In genomic region chr16:57473415-57474085, GRCm38 (mm10) we compare ENCODE assay signal across 17 mouse cellular contexts.
A peak's percentile ranks its signal among the peaks of the same experiment; 100 is the strongest.
DNase-seq lines count a peak whose midpoint lies in the region; ATAC-seq and TF ChIP-seq lines count a peak whose summit lies in the region.
"Had no signal": no experiment of that assay in that cellular context is flagged by ENCODE, and none has a peak within 500 bp of the region (broad histone marks: within the 10 kb centered on the region; RNA-seq: fewer than 3 reads in every experiment).

No protein-coding gene starts in this region.

- intact Hi-C loops in gastrocnemius, adult 2 months (cut with DNase I), result loop anchor here (10.0 kb wide), 1 partner anchor 119 kb away; the partner anchor contains the start of gene Filip1l

- peaks cover 4% of the 10 kb centered on the region; the same call in 1 of the 2 replicates for H3K4me1 ChIP-seq in lung, embryonic 15.5 days

- no peaks in the 10 kb centered on the region for H3K9me3 ChIP-seq in lung, embryonic 15.5 days
- H3K9me3 ChIP-seq: hindbrain, embryonic 12.5 days; neural tube, embryonic 13.5 days had no signal

- H3K4me2 ChIP-seq in lung, embryonic 15.5 days, result no peak overlapping the region
- H3K4me2 ChIP-seq: forebrain, embryonic 13.5 days; hindbrain, embryonic 12.5 days; midbrain, embryonic 11.5 days; neural tube, embryonic 13.5 days had no signal

- H3K27me3 ChIP-seq in lung, embryonic 15.5 days, result no peaks in the 10 kb centered on the region
- H3K27me3 ChIP-seq: forebrain, embryonic 13.5 days; hindbrain, embryonic 12.5 days; neural tube, embryonic 13.5 days had no signal

- peak overlapping the region; percentile 75 for H3K27ac ChIP-seq in gastrocnemius, adult 2 months
- no peak overlapping the region for H3K27ac ChIP-seq in lung, embryonic 15.5 days
- H3K27ac ChIP-seq: forebrain, embryonic 13.5 days; hindbrain, embryonic 12.5 days; neural tube, embryonic 13.5 days had no signal

- peak; percentile 72 for DNase-seq in gastrocnemius, adult 2 months
- no peak for DNase-seq in gastrocnemius, postnatal 10 days
- DNase-seq in lung, postnatal 4 days, result no peak
- DNase-seq in embryo, embryonic 9.5 days (ENCODE audit: extremely low spot score), result peak; percentile 37
- DNase-seq in mesoderm, embryonic 11.5 days (ENCODE audit: low read depth, low spot score), result peak; percentile 51
- DNase-seq in left cerebral cortex, adult 18-20 months (ENCODE audit: low spot score in 2 of 2), result no peak
- no peak for DNase-seq in right cerebral cortex, postnatal 10 days (ENCODE audit: low spot score in 2 of 2)
- DNase-seq: adrenal gland, postnatal 25 days; cerebellum, postnatal 14 days; liver, postnatal 0 days; retina, postnatal 1 day had no signal

- no peaks in the 10 kb centered on the region for H3K36me3 ChIP-seq in lung, embryonic 15.5 days
- H3K36me3 ChIP-seq: hindbrain, embryonic 12.5 days; neural tube, embryonic 13.5 days had no signal

- no peak for TF ChIP-seq CTCF in gastrocnemius, adult 2 months (IDR thresholded peaks at IDR 0.05)

- ATAC-seq in lung, embryonic 15.5 days (ENCODE audit: borderline replicate concordance, extremely low read depth, low FRiP score, low TSS enrichment), result peak; percentile 70; the same call in 1 of the 2 replicates
- ATAC-seq: forebrain, embryonic 13.5 days; intestine, postnatal 0 days; liver, postnatal 0 days had no signal

- 26% methylated on average over 10 of the region's 10 CpGs for WGBS in lung, embryonic 15.5 days

- H3K9ac ChIP-seq in lung, embryonic 15.5 days, result no peak overlapping the region
- H3K9ac ChIP-seq: forebrain, embryonic 13.5 days; hindbrain, embryonic 12.5 days; liver, postnatal 0 days; neural tube, embryonic 13.5 days had no signal

- no peak overlapping the region for H3K4me3 ChIP-seq in gastrocnemius, adult 2 months
- H3K4me3 ChIP-seq in lung, embryonic 15.5 days, result no peak overlapping the region
- H3K4me3 ChIP-seq: forebrain, embryonic 13.5 days; hindbrain, embryonic 12.5 days; neural tube, embryonic 13.5 days had no signal

Comparison
In these comparisons a context has a peak if more than half of its experiments do, and no peak if none do; other contexts are left out.
1. DNase-seq: peak in gastrocnemius, adult 2 months (single experiment), embryo, embryonic 9.5 days (single experiment) and mesoderm, embryonic 11.5 days (single experiment); none in gastrocnemius, postnatal 10 days (single experiment), lung, postnatal 4 days (0 of 2), left cerebral cortex, adult 18-20 months (0 of 2) and right cerebral cortex, postnatal 10 days (0 of 2).